Mouse (Mus musculus) E14TG2a.4 (cell line): ENCODE measurements around the gene Olfr1263.

Source experiments
- H3K27me3 ChIP-seq: 2 replicates; pipeline ENCODE4 v1.6.1; 2014; ENCODE audit warnings: low read length, control low read depth; ENCODE audit not compliant: insufficient read depth
- H3K36me3 ChIP-seq: 2 replicates; pipeline ENCODE4 v1.6.1; 2014; ENCODE audit warnings: low read length, control low read depth; ENCODE audit not compliant: insufficient read depth
- H3K4me1 ChIP-seq: replicated peaks from 2 replicates; pipeline ENCODE4 v1.6.1; 2014; ENCODE audit warnings: low read depth, low read length, control low read depth
- H3K4me3 ChIP-seq: replicated peaks from 2 replicates; pipeline ENCODE4 v1.5.1; 2014; ENCODE audit warnings: mild to moderate bottlenecking, low read length
- H3K9me3 ChIP-seq: 2 replicates; pipeline ENCODE4 v1.6.1; 2014; ENCODE audit warnings: low read length, control low read depth
- CTCF ChIP-seq: conservative IDR thresholded peaks from 2 replicates; pipeline ENCODE4 v1.5.1; 2014; ENCODE audit warnings: low read length
- NANOG ChIP-seq: IDR thresholded peaks from 2 replicates; pipeline ENCODE4 v1.6.1; 2014; ENCODE audit warnings: borderline replicate concordance, low read length, mixed read lengths
- POU5F1 ChIP-seq: IDR thresholded peaks from 2 replicates; pipeline ENCODE4 v1.6.1; 2014; ENCODE audit warnings: low read length, borderline replicate concordance

The Olfr1263 gene

GRCm38 (mm10) chr2:90011831-90012230 lies at the start of gene Olfr1263:
Gene Olfr1263 (plus strand): TSS chr2:90012131.
- Histone ChIP-seq H3K27me3 (no peaks in the 10 kb centered on the region), H3K4me1 (no peaks in the 10 kb centered on the region), H3K4me3 (no peak within 1 kb of the TSS), H3K36me3 (no peaks in the 10 kb centered on the region), H3K9me3 (no peaks in the 10 kb centered on the region)
- no peak for TF ChIP-seq CTCF
- no peak for TF ChIP-seq NANOG
- TF ChIP-seq POU5F1: no peak

GRCm38 (mm10) chr2:89974184-89974583 lies 37.7 kb upstream of the Olfr1263 start, which contains the start of gene Olfr1260:
Gene Olfr1260 (plus strand): TSS chr2:89974340.
- no peak for TF ChIP-seq POU5F1
- TF ChIP-seq NANOG: no peak
- no peak for TF ChIP-seq CTCF
- Histone ChIP-seq H3K36me3 (no peaks in the 10 kb centered on the region), H3K27me3 (no peaks in the 10 kb centered on the region), H3K9me3 (no peaks in the 10 kb centered on the region), H3K4me1 (no peaks in the 10 kb centered on the region), H3K4me3 (no peak within 1 kb of the TSS)

GRCm38 (mm10) chr2:89977709-89978108 lies 34.2 kb upstream of the Olfr1263 start:
- no peaks in the 10 kb centered on the region for H3K9me3 ChIP-seq
- no peaks in the 10 kb centered on the region for H3K4me1 ChIP-seq
- H3K27me3 ChIP-seq: no peaks in the 10 kb centered on the region
- no peaks in the 10 kb centered on the region for H3K36me3 ChIP-seq
- no peak for TF ChIP-seq POU5F1
- no peak for TF ChIP-seq NANOG
- TF ChIP-seq CTCF: no peak
- no peak overlapping the region for H3K4me3 ChIP-seq

GRCm38 (mm10) chr2:89990921-89991320 lies 21.0 kb upstream of the Olfr1263 start, which contains the start of gene Olfr1261:
Gene Olfr1261 (plus strand): TSS chr2:89991221.
- Histone ChIP-seq H3K4me1 (no peaks in the 10 kb centered on the region), H3K27me3 (no peaks in the 10 kb centered on the region), H3K4me3 (no peak within 1 kb of the TSS), H3K36me3 (no peaks in the 10 kb centered on the region), H3K9me3 (no peaks in the 10 kb centered on the region)
- TF ChIP-seq POU5F1 (no peak), NANOG (no peak), CTCF (no peak)

GRCm38 (mm10) chr2:89999845-90000244 lies 12.1 kb upstream of the Olfr1263 start, which contains the start of gene Olfr1262:
Gene Olfr1262 (plus strand): TSS chr2:90000145.
- H3K36me3 ChIP-seq: no peaks in the 10 kb centered on the region
- TF ChIP-seq NANOG: no peak
- no peak for TF ChIP-seq POU5F1
- TF ChIP-seq CTCF: no peak
- no peaks in the 10 kb centered on the region for H3K9me3 ChIP-seq
- H3K4me1 ChIP-seq: no peaks in the 10 kb centered on the region
- no peak within 1 kb of the TSS for H3K4me3 ChIP-seq
- H3K27me3 ChIP-seq: no peaks in the 10 kb centered on the region

- H3K9me3 ChIP-seq: no peaks in the 10 kb centered on the region
- TF ChIP-seq NANOG (no peak), POU5F1 (no peak), CTCF (no peak)
- no peak within 1 kb of the TSS for H3K4me3 ChIP-seq
- H3K4me1 ChIP-seq: no peaks in the 10 kb centered on the region
- no peaks in the 10 kb centered on the region for H3K27me3 ChIP-seq
- no peaks in the 10 kb centered on the region for H3K36me3 ChIP-seq
Observed at GRCm38 (mm10) chr2:90025477-90025876, 13.5 kb downstream of the Olfr1263 start, which contains the start of gene Olfr1264. Gene Olfr1264 (minus strand): TSS chr2:90025577.

GRCm38 (mm10) chr2:90035037-90035436 lies 23.1 kb downstream of the Olfr1263 start, which contains the start of gene Olfr1265:
Gene Olfr1265 (plus strand): TSS chr2:90035337.
- Histone ChIP-seq H3K27me3 (no peaks in the 10 kb centered on the region), H3K36me3 (no peaks in the 10 kb centered on the region), H3K4me1 (no peaks in the 10 kb centered on the region), H3K4me3 (no peak within 1 kb of the TSS), H3K9me3 (no peaks in the 10 kb centered on the region)
- TF ChIP-seq NANOG: no peak
- TF ChIP-seq CTCF: no peak
- TF ChIP-seq POU5F1: no peak

- Histone ChIP-seq H3K4me1 (no peaks in the 10 kb centered on the region), H3K9me3 (no peaks in the 10 kb centered on the region), H3K36me3 (no peaks in the 10 kb centered on the region), H3K4me3 (no peak within 1 kb of the TSS), H3K27me3 (no peaks in the 10 kb centered on the region)
- no peak for TF ChIP-seq NANOG
- TF ChIP-seq POU5F1: no peak
- no peak for TF ChIP-seq CTCF
Observed at GRCm38 (mm10) chr2:90063494-90063893, 51.6 kb downstream of the Olfr1263 start, which contains the start of gene Olfr140. Gene Olfr140 (minus strand): TSS chr2:90063594.
